Mouse (Mus musculus) stomach, embryonic 14.5 days (tissue): ENCODE measurements around the gene Olfr459. TPM values are rescaled to one million over a fixed set of nuclear protein-coding genes. Genes with fewer than 3 reads are reported as not detected.

Experiments used
- ATAC-seq: fragments of 200-750 bp; cut with Nextera tagmentation; 2 replicates; pipeline ENCODE4 v1.8.0; 2017; ENCODE audit warnings: low read depth, moderate TSS enrichment; ENCODE audit not compliant: insufficient number of reproducible peaks, insufficient read depth, low FRiP score
- H3K27ac ChIP-seq: fragments of 300-500 bp; sonication (generic); 2 replicates; pipeline ENCODE4 v1.5.1; 2014; ENCODE audit warnings: mild to moderate bottlenecking, low read length, moderate library complexity, mixed read lengths
- H3K27me3 ChIP-seq: fragments of 300-500 bp; sonication (generic); 2 replicates; pipeline ENCODE4 v1.6.1; 2014; ENCODE audit warnings: low read length, control low read depth, mixed read lengths; ENCODE audit not compliant: control insufficient read depth, insufficient read depth
- H3K36me3 ChIP-seq: fragments of 300-500 bp; sonication (generic); 2 replicates; pipeline ENCODE4 v1.6.1; 2014; ENCODE audit warnings: mild to moderate bottlenecking, control low read depth, low read length, moderate library complexity, mixed read lengths; ENCODE audit not compliant: control insufficient read depth, insufficient read depth
- H3K4me1 ChIP-seq: fragments of 300-500 bp; sonication (generic); 2 replicates; pipeline ENCODE4 v1.6.1; 2014; ENCODE audit warnings: low read length, control low read depth, mixed read lengths; ENCODE audit not compliant: control insufficient read depth, insufficient read depth
- H3K4me2 ChIP-seq: fragments of 300-500 bp; sonication (generic); replicated peaks from 2 replicates; pipeline ENCODE4 v1.6.1; 2014; ENCODE audit warnings: low read depth, low read length, control low read depth
- H3K4me3 ChIP-seq: fragments of 300-500 bp; sonication (generic); 2 replicates; pipeline ENCODE4 v1.5.1; 2014; ENCODE audit warnings: low read depth, low read length, control low read depth
- H3K9ac ChIP-seq: fragments of 300-500 bp; sonication (generic); replicated peaks from 2 replicates; pipeline ENCODE4 v1.6.1; 2014; ENCODE audit warnings: low read depth, mild to moderate bottlenecking, control low read depth, low read length, moderate library complexity, mixed read lengths
- H3K9me3 ChIP-seq: fragments of 300-500 bp; sonication (generic); 2 replicates; pipeline ENCODE4 v1.6.1; 2016; ENCODE audit warnings: low read depth, low read length, control low read depth; ENCODE audit not compliant: control insufficient read depth
- WGBS: fragments of 180-500 bp; shearing (Covaris S2); extraction: QIAGEN DNeasy Blood & Tissue Kit; methylation state at CpG from one replicate; pipeline ENCODE4 v1.1.7; 2014; 5-methylcytosine and 5-hydroxymethylcytosine counted together
- polyA plus RNA-seq: library from polyadenylated mRNA; unstranded; fragments of >200 nt; fragmentation: Nextera tagmentation; extraction: Ambion mirVana; gene quantifications from 2 replicates; pipeline ENCODE4 v1.2.1, GENCODE M21; 2014

Olfr459 gene
- not detected in 2 replicates for polyA plus RNA-seq

GRCm38 (mm10) chr6:41775077-41775476 lies at the start of gene Olfr459:
Olfr459 (minus strand) TSS chr6:41775177.
- no peak for ATAC-seq
- no peaks in the 10 kb centered on the region for H3K4me1 ChIP-seq

GRCm38 (mm10) chr6:41824086-41824485 lies 49.1 kb upstream of the Olfr459 start:
- Histone ChIP-seq H3K27ac (no peak overlapping the region), H3K4me1 (no peaks in the 10 kb centered on the region), H3K9ac (no peak overlapping the region), H3K4me2 (no peak overlapping the region), H3K9me3 (no peaks in the 10 kb centered on the region), H3K4me3 (no peak overlapping the region), H3K36me3 (no peaks in the 10 kb centered on the region), H3K27me3 (no peaks in the 10 kb centered on the region)
- no peak for ATAC-seq

More at GRCm38 (mm10) chr6:41775077-41775476, at the start of gene Olfr459:
- Histone ChIP-seq H3K4me3 (no peak within 1 kb of the TSS), H3K27me3 (no peaks in the 10 kb centered on the region), H3K9me3 (no peaks in the 10 kb centered on the region), H3K27ac (no peak within 1 kb of the TSS), H3K36me3 (no peaks in the 10 kb centered on the region), H3K4me2 (no peak within 1 kb of the TSS), H3K9ac (no peak within 1 kb of the TSS)
- 73% methylated on average over 7 of the region's 7 CpGs for WGBS

GRCm38 (mm10) chr6:41786700-41787099 lies 11.7 kb upstream of the Olfr459 start:
- Histone ChIP-seq H3K9ac (no peak overlapping the region), H3K27me3 (no peaks in the 10 kb centered on the region), H3K36me3 (no peaks in the 10 kb centered on the region), H3K27ac (no peak overlapping the region), H3K4me1 (no peaks in the 10 kb centered on the region), H3K4me3 (no peak overlapping the region), H3K4me2 (no peak overlapping the region), H3K9me3 (no peaks in the 10 kb centered on the region)
- WGBS = 84% methylated on average over 2 of the region's 2 CpGs
- no peak for ATAC-seq

- ATAC-seq = no peak
- WGBS = 71% methylated on average over 6 of the region's 6 CpGs
- Histone ChIP-seq H3K4me2 (no peak overlapping the region), H3K36me3 (no peaks in the 10 kb centered on the region), H3K4me1 (no peaks in the 10 kb centered on the region), H3K9me3 (no peaks in the 10 kb centered on the region), H3K27ac (no peak overlapping the region), H3K4me3 (no peak overlapping the region), H3K27me3 (no peaks in the 10 kb centered on the region), H3K9ac (no peak overlapping the region)
These were observed 744 bp upstream of the Olfr459 start for GRCm38 (mm10) chr6:41775721-41776120.

GRCm38 (mm10) chr6:41769872-41770271 lies 5.1 kb downstream of the Olfr459 start:
- Histone ChIP-seq H3K36me3 (no peaks in the 10 kb centered on the region), H3K27me3 (no peaks in the 10 kb centered on the region), H3K9ac (no peak overlapping the region), H3K9me3 (no peaks in the 10 kb centered on the region), H3K4me1 (no peaks in the 10 kb centered on the region), H3K4me2 (no peak overlapping the region), H3K27ac (no peak overlapping the region), H3K4me3 (no peak overlapping the region)
- ATAC-seq = no peak
- 84% methylated on average over 1 of the region's 1 CpGs for WGBS

- H3K9me3 ChIP-seq = no peaks in the 10 kb centered on the region
- no peak overlapping the region for H3K9ac ChIP-seq
- no peak overlapping the region for H3K4me3 ChIP-seq
- no peak overlapping the region for H3K27ac ChIP-seq
- ATAC-seq = no peak
- WGBS = 91% methylated on average over 5 of the region's 5 CpGs
- no peaks in the 10 kb centered on the region for H3K36me3 ChIP-seq
- H3K4me1 ChIP-seq = no peaks in the 10 kb centered on the region
- no peak overlapping the region for H3K4me2 ChIP-seq
- no peaks in the 10 kb centered on the region for H3K27me3 ChIP-seq
These were observed 10.7 kb downstream of the Olfr459 start for GRCm38 (mm10) chr6:41764306-41764705.

GRCm38 (mm10) chr6:41762370-41762757 lies 12.6 kb downstream of the Olfr459 start:
- H3K27me3 ChIP-seq = no peaks in the 10 kb centered on the region
- H3K4me3 ChIP-seq = no peak overlapping the region
- no peak overlapping the region for H3K4me2 ChIP-seq
- H3K9ac ChIP-seq = no peak overlapping the region
- H3K27ac ChIP-seq = no peak overlapping the region
- no peaks in the 10 kb centered on the region for H3K4me1 ChIP-seq
- no peaks in the 10 kb centered on the region for H3K9me3 ChIP-seq
- 84% methylated on average over 1 of the region's 1 CpGs for WGBS
- no peak for ATAC-seq
- H3K36me3 ChIP-seq = no peaks in the 10 kb centered on the region

GRCm38 (mm10) chr6:41761702-41762369 lies 13.1 kb downstream of the Olfr459 start:
- Histone ChIP-seq H3K4me1 (no peaks in the 10 kb centered on the region), H3K9ac (no peak overlapping the region), H3K36me3 (no peaks in the 10 kb centered on the region), H3K4me2 (no peak overlapping the region), H3K9me3 (no peaks in the 10 kb centered on the region), H3K27ac (no peak overlapping the region), H3K27me3 (no peaks in the 10 kb centered on the region), H3K4me3 (no peak overlapping the region)
- WGBS = 5% methylated on average over 1 of the region's 1 CpGs
- ATAC-seq = no peak; the same call in 1 of the 2 replicates

GRCm38 (mm10) chr6:41759618-41760017 lies 15.4 kb downstream of the Olfr459 start:
- Histone ChIP-seq H3K27ac (no peak overlapping the region), H3K4me1 (no peaks in the 10 kb centered on the region), H3K4me2 (no peak overlapping the region), H3K27me3 (no peaks in the 10 kb centered on the region), H3K4me3 (no peak overlapping the region), H3K9ac (no peak overlapping the region), H3K36me3 (no peaks in the 10 kb centered on the region), H3K9me3 (no peaks in the 10 kb centered on the region)
- WGBS = 84% methylated on average over 2 of the region's 2 CpGs
- no peak for ATAC-seq
